Mouse (Mus musculus): ENCODE data around the gene Efr3b. TPM values are rescaled to one million over a fixed set of nuclear protein-coding genes. Genes with fewer than 3 reads are reported as not detected.
A peak's percentile ranks its signal among the peaks of the same experiment; 100 is the strongest.

Gene Efr3b
- 13.5 and 13.8 TPM in 2 replicates for polyA plus RNA-seq (2016; fragmentation: Nextera tagmentation; extraction: Ambion mirVana)

- peak within 1 kb of the TSS; percentile 5; the same call in 1 of the 2 replicates for H3K27ac ChIP-seq (ENCODE audit: poor library complexity, severe bottlenecking)
Measured at GRCm38 (mm10) chr12:4038061-4039041, at the start of gene Efr3b. Efr3b (minus strand) TSS chr12:4038915.

GRCm38 (mm10) chr12:4083441-4083840 is 44.7 kb upstream of the Efr3b start:
- H3K9ac ChIP-seq = no peak overlapping the region
- peak overlapping the region; percentile 82; the same call in 1 of the 2 replicates for H3K4me2 ChIP-seq
- no peaks in the 10 kb centered on the region for H3K9me3 ChIP-seq (replicated peaks)
- no peak overlapping the region for H3K4me3 ChIP-seq
- H3K4me1 ChIP-seq (replicated peaks) = peaks cover 12% of the 10 kb centered on the region
- peak overlapping the region; percentile 98 for H3K27ac ChIP-seq (ENCODE audit: poor library complexity, severe bottlenecking)
- ATAC-seq (ENCODE audit: insufficient number of reproducible peaks, low FRiP score) = no peak
- 67% methylated on average over 8 of the region's 8 CpGs for WGBS
- H3K27me3 ChIP-seq (replicated peaks) = no peaks in the 10 kb centered on the region
- peaks cover 22% of the 10 kb centered on the region for H3K36me3 ChIP-seq

More at GRCm38 (mm10) chr12:4038061-4039041, at the start of gene Efr3b:
- peak within 1 kb of the TSS; percentile 81 for H3K4me2 ChIP-seq
- H3K9me3 ChIP-seq (replicated peaks) = no peaks in the 10 kb centered on the region
- H3K4me1 ChIP-seq (replicated peaks) = peaks cover 61% of the 10 kb centered on the region
- under 1% methylated on average over 78 of the region's 78 CpGs for WGBS
- H3K36me3 ChIP-seq = no peaks in the 10 kb centered on the region
- H3K4me3 ChIP-seq = peak within 1 kb of the TSS; percentile 68
- ATAC-seq (ENCODE audit: insufficient number of reproducible peaks, low FRiP score) = peak; percentile 89
- peak within 1 kb of the TSS; percentile 79 for H3K9ac ChIP-seq
- 0 out of 2 replicates have a peak, but pooled peaks cover 5% of the 10 kb centered on the region for H3K27me3 ChIP-seq (replicated peaks)

GRCm38 (mm10) chr12:4082132-4083001 is 43.7 kb upstream of the Efr3b start, which contains the start of gene Dnajc27:
Dnajc27 (plus strand) TSS chr12:4082583.
- H3K4me3 ChIP-seq = peak within 1 kb of the TSS; percentile 72
- peak within 1 kb of the TSS; percentile 82 for H3K4me2 ChIP-seq
- WGBS = 5% methylated on average over 58 of the region's 59 CpGs
- peak; percentile 97 for ATAC-seq (ENCODE audit: insufficient number of reproducible peaks, low FRiP score)
- no peaks in the 10 kb centered on the region for H3K9me3 ChIP-seq (replicated peaks)
- H3K27me3 ChIP-seq (replicated peaks) = no peaks in the 10 kb centered on the region
- H3K9ac ChIP-seq = peak within 1 kb of the TSS; percentile 74
- peaks cover 16% of the 10 kb centered on the region for H3K36me3 ChIP-seq
- peak within 1 kb of the TSS; percentile 98 for H3K27ac ChIP-seq (ENCODE audit: poor library complexity, severe bottlenecking)
- peaks cover 14% of the 10 kb centered on the region for H3K4me1 ChIP-seq (replicated peaks)

- Histone ChIP-seq H3K4me2 (no peak overlapping the region), H3K9me3 (replicated peaks) (no peaks in the 10 kb centered on the region), H3K4me1 (replicated peaks) (peaks cover 20% of the 10 kb centered on the region), H3K27me3 (replicated peaks) (no peaks in the 10 kb centered on the region), H3K4me3 (no peak overlapping the region), H3K9ac (no peak overlapping the region), H3K36me3 (no peaks in the 10 kb centered on the region), H3K27ac (ENCODE audit: poor library complexity, severe bottlenecking) (no peak overlapping the region)
- ATAC-seq (ENCODE audit: insufficient number of reproducible peaks, low FRiP score) = no peak
- WGBS = 2% methylated on average over 2 of the region's 2 CpGs
Measured at GRCm38 (mm10) chr12:4080311-4080710, 41.6 kb upstream of the Efr3b start.

GRCm38 (mm10) chr12:4078069-4078468 is 39.4 kb upstream of the Efr3b start:
- ATAC-seq (ENCODE audit: insufficient number of reproducible peaks, low FRiP score) = no peak
- H3K27me3 ChIP-seq (replicated peaks) = no peaks in the 10 kb centered on the region
- 41% methylated on average over 1 of the region's 1 CpGs for WGBS
- H3K4me3 ChIP-seq = no peak overlapping the region
- peaks cover 17% of the 10 kb centered on the region for H3K4me1 ChIP-seq (replicated peaks)
- H3K9ac ChIP-seq = no peak overlapping the region
- H3K4me2 ChIP-seq = no peak overlapping the region
- no peaks in the 10 kb centered on the region for H3K36me3 ChIP-seq
- no peak overlapping the region for H3K27ac ChIP-seq (ENCODE audit: poor library complexity, severe bottlenecking)
- no peaks in the 10 kb centered on the region for H3K9me3 ChIP-seq (replicated peaks)

- Histone ChIP-seq H3K4me3 (no peak overlapping the region), H3K9me3 (replicated peaks) (no peaks in the 10 kb centered on the region), H3K36me3 (no peaks in the 10 kb centered on the region), H3K4me1 (replicated peaks) (peaks cover 12% of the 10 kb centered on the region), H3K27me3 (replicated peaks) (no peaks in the 10 kb centered on the region), H3K27ac (ENCODE audit: poor library complexity, severe bottlenecking) (no peak overlapping the region), H3K9ac (no peak overlapping the region), H3K4me2 (no peak overlapping the region)
- ATAC-seq (ENCODE audit: insufficient number of reproducible peaks, low FRiP score) = no peak
Measured at GRCm38 (mm10) chr12:4076383-4076782, 37.7 kb upstream of the Efr3b start.

- H3K36me3 ChIP-seq = no peaks in the 10 kb centered on the region
Measured at GRCm38 (mm10) chr12:4075407-4075806, 36.7 kb upstream of the Efr3b start.

GRCm38 (mm10) chr12:4071671-4072070 is 33.0 kb upstream of the Efr3b start:
- ATAC-seq (ENCODE audit: insufficient number of reproducible peaks, low FRiP score) = no peak
- Histone ChIP-seq H3K9ac (no peak overlapping the region), H3K36me3 (no peaks in the 10 kb centered on the region), H3K4me1 (replicated peaks) (peaks cover 9% of the 10 kb centered on the region), H3K27me3 (replicated peaks) (no peaks in the 10 kb centered on the region), H3K27ac (ENCODE audit: poor library complexity, severe bottlenecking) (no peak overlapping the region), H3K4me2 (no peak overlapping the region), H3K9me3 (replicated peaks) (no peaks in the 10 kb centered on the region), H3K4me3 (no peak overlapping the region)
- WGBS = 77% methylated on average over 9 of the region's 9 CpGs

More at GRCm38 (mm10) chr12:4075407-4075806, 36.7 kb upstream of the Efr3b start:
- H3K4me1 ChIP-seq (replicated peaks) = peaks cover 12% of the 10 kb centered on the region
- H3K9ac ChIP-seq = no peak overlapping the region
- ATAC-seq (ENCODE audit: insufficient number of reproducible peaks, low FRiP score) = no peak
- no peaks in the 10 kb centered on the region for H3K9me3 ChIP-seq (replicated peaks)
- H3K4me3 ChIP-seq = no peak overlapping the region
- no peaks in the 10 kb centered on the region for H3K27me3 ChIP-seq (replicated peaks)
- no peak overlapping the region for H3K27ac ChIP-seq (ENCODE audit: poor library complexity, severe bottlenecking)
- WGBS = 31% methylated on average over 8 of the region's 8 CpGs
- H3K4me2 ChIP-seq = no peak overlapping the region

GRCm38 (mm10) chr12:4068551-4068950 is 29.8 kb upstream of the Efr3b start:
- H3K9me3 ChIP-seq (replicated peaks) = no peaks in the 10 kb centered on the region
- no peak overlapping the region for H3K4me2 ChIP-seq
- ATAC-seq (ENCODE audit: insufficient number of reproducible peaks, low FRiP score) = no peak
- no peak overlapping the region for H3K4me3 ChIP-seq
- no peak overlapping the region for H3K27ac ChIP-seq (ENCODE audit: poor library complexity, severe bottlenecking)
- H3K27me3 ChIP-seq (replicated peaks) = no peaks in the 10 kb centered on the region
- no peak overlapping the region for H3K9ac ChIP-seq
- no peaks in the 10 kb centered on the region for H3K4me1 ChIP-seq (replicated peaks)
- WGBS = 76% methylated on average over 4 of the region's 4 CpGs
- H3K36me3 ChIP-seq = no peaks in the 10 kb centered on the region

- no peak overlapping the region for H3K4me3 ChIP-seq
- no peaks in the 10 kb centered on the region for H3K27me3 ChIP-seq (replicated peaks)
- H3K27ac ChIP-seq (ENCODE audit: poor library complexity, severe bottlenecking) = no peak overlapping the region
- no peaks in the 10 kb centered on the region for H3K36me3 ChIP-seq
- no peaks in the 10 kb centered on the region for H3K9me3 ChIP-seq (replicated peaks)
- no peak for ATAC-seq (ENCODE audit: insufficient number of reproducible peaks, low FRiP score)
- 62% methylated on average over 6 of the region's 6 CpGs for WGBS
- no peaks in the 10 kb centered on the region for H3K4me1 ChIP-seq (replicated peaks)
- H3K4me2 ChIP-seq = no peak overlapping the region
- no peak overlapping the region for H3K9ac ChIP-seq
Measured at GRCm38 (mm10) chr12:4066681-4067459, 28.2 kb upstream of the Efr3b start.

Data from heart, embryonic 12.5 days (tissue).